Mouse (Mus musculus) left cerebral cortex, adult 8-10 months (tissue): ENCODE measurements around the gene Tmem117. TPM values are rescaled to one million over a fixed set of nuclear protein-coding genes. Genes with fewer than 3 reads are reported as not detected.

Experiments used
- DNase-seq, 2 experiments: peaks; one replicate each; pipeline ENCODE4 v3.0.0; 2022; ENCODE audit warnings: low spot score in 2 of 2
- total RNA-seq, 4 experiments: library from RNA; stranded (reverse); gene quantifications; 2 replicates each; pipeline ENCODE4 v1.2.4; 2022

Gene Tmem117
- 10 to 100 TPM in 1 of 4 experiments, 1 to 10 TPM in 3; 8.2 to 10.0 (median 9.2) TPM for total RNA-seq

- DNase-seq: no peak
Measured at GRCm38 (mm10) chr15:94628830-94629601, at the start of gene Tmem117. Gene Tmem117, plus strand, starts transcription at chr15:94629232.

GRCm38 (mm10) chr15:94582000-94582593 is 46.9 kb upstream of the Tmem117 start:
- no peak for DNase-seq

- no peak for DNase-seq
Measured at GRCm38 (mm10) chr15:94583153-94583552, 45.9 kb upstream of the Tmem117 start.

- DNase-seq: no peak
Measured at GRCm38 (mm10) chr15:94584738-94585137, 44.3 kb upstream of the Tmem117 start.

- no peak for DNase-seq
Measured at GRCm38 (mm10) chr15:94587826-94588715, 41.0 kb upstream of the Tmem117 start.

GRCm38 (mm10) chr15:94589219-94590075 is 39.6 kb upstream of the Tmem117 start, which contains the start of gene Twf1:
Gene Twf1, minus strand, starts transcription at chr15:94589889.
- DNase-seq: peak; percentile 90 to 96

GRCm38 (mm10) chr15:94590083-94590482 is 38.9 kb upstream of the Tmem117 start:
- no peak for DNase-seq

- DNase-seq: no peak
Measured at GRCm38 (mm10) chr15:94591356-94591755, 37.7 kb upstream of the Tmem117 start.

GRCm38 (mm10) chr15:94593586-94593985 is 35.4 kb upstream of the Tmem117 start:
- DNase-seq: no peak

- DNase-seq: no peak
Measured at GRCm38 (mm10) chr15:94600145-94600707, 28.8 kb upstream of the Tmem117 start.

GRCm38 (mm10) chr15:94601339-94601738 is 27.7 kb upstream of the Tmem117 start:
- no peak for DNase-seq

- DNase-seq: no peak
Measured at GRCm38 (mm10) chr15:94602441-94602840, 26.6 kb upstream of the Tmem117 start.

GRCm38 (mm10) chr15:94607768-94608167 is 21.3 kb upstream of the Tmem117 start:
- peak in 1 of 2 experiments; percentile 51 for DNase-seq

- no peak for DNase-seq
Measured at GRCm38 (mm10) chr15:94616036-94616435, 13.0 kb upstream of the Tmem117 start.

GRCm38 (mm10) chr15:94620909-94621308 is 8.1 kb upstream of the Tmem117 start:
- no peak for DNase-seq

- no peak for DNase-seq
Measured at GRCm38 (mm10) chr15:94628463-94628829, 586 bp upstream of the Tmem117 start.

- DNase-seq: no peak
Measured at GRCm38 (mm10) chr15:94630553-94630952, 1.5 kb downstream of the Tmem117 start.

- DNase-seq: no peak
Measured at GRCm38 (mm10) chr15:94634524-94634923, 5.5 kb downstream of the Tmem117 start.

GRCm38 (mm10) chr15:94638207-94638606 is 9.2 kb downstream of the Tmem117 start:
- no peak for DNase-seq

GRCm38 (mm10) chr15:94639126-94639525 is 10.1 kb downstream of the Tmem117 start:
- no peak for DNase-seq

GRCm38 (mm10) chr15:94646012-94646411 is 17.0 kb downstream of the Tmem117 start:
- no peak for DNase-seq
